Mouse (Mus musculus): ENCODE results near the gene Hc. TPM values are rescaled to one million over a fixed set of nuclear protein-coding genes. Genes with fewer than 3 reads are reported as not detected.

The Hc gene
- total RNA-seq (2023) = 1 to 10 TPM in 1 of 2 experiments, under 1 TPM in 1; 0.99 to 1.3 TPM

GRCm38 (mm10) chr2:35061338-35061737, at the start of gene Hc:
Gene Hc, minus strand, starts transcription at chr2:35061438.

DNA sequence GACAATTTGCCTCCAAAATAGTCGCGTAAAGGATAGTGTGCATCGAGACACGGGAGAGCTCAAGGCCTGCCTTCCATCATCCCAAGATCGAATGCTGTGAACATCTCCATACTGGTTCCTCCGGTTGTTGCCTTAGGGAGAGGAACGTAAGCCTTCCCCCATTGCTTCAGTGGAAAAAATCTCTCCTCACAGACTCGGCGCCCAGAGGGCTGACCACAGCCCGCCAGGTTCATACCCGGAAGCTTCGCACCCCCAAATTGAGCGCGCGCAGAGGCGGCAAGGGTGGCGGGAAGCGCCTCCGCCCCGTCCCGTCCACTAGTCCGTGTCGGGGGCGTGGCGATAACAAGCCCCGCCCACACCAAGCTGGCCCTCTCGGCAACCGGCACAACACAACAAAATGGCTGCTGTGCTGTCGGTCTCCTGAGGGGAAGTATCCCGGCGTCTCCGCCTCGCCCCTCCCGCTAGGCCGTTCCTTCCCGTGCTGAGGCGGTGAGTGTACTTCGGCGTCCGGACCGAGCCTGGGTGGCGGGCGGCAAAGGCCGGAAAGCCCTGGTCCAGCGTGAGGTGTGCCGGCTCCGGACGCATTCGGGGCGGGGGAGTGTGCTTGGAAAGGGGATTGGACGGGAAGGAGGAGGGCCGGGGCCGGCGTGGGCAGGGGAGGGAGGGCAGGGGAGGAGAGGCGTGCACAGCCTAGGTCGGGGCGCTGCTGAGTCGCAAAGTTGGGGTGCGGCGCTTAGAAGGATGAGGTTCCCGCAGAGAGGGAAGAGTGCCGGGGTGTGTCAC, 48.1 kb upstream of the Hc start, which contains the start of gene Cntrl:
TSS of gene Cntrl (plus strand) at position 352 of the 783 bp plus-strand sequence.

GRCm38 (mm10) chr2:35101443-35101842, 40.2 kb upstream of the Hc start, which contains the start of gene AI182371:
Gene AI182371, minus strand, starts transcription at chr2:35101543.

GRCm38 (mm10) chr2:34961481-34962036, 99.7 kb downstream of the Hc start, which contains the start of gene Traf1:
Gene Traf1, minus strand, starts transcription at chr2:34961772.

Other genes with a start within 250 kb of the Hc start
- gene Fbxw2, start 235.1 kb downstream of the Hc start, total RNA-seq (2023) = 10 to 100 TPM; 91.8 to 97.4 TPM
- gene Gm34653, start 228.4 kb downstream of the Hc start, total RNA-seq (2023) = under 1 TPM in 1 of 2 experiments, not detected in 1; 0.22 TPM
- gene Cutal, start 187.0 kb downstream of the Hc start, total RNA-seq (2023) = not detected
- 10 to 100 TPM; 19.0 to 19.9 TPM for gene Psmd5, start 186.5 kb downstream of the Hc start, total RNA-seq (2023)
- gene Phf19, start 147.4 kb downstream of the Hc start, total RNA-seq (2023) = 10 to 100 TPM; 11.1 to 14.2 TPM
- 1 to 10 TPM; 5.0 to 6.4 TPM for gene Traf1, start 99.7 kb downstream of the Hc start, total RNA-seq (2023)
- gene AI182371, start 40.1 kb upstream of the Hc start, total RNA-seq (2023) = under 1 TPM; 0.29 to 0.51 TPM
- 10 to 100 TPM; 77.7 to 77.9 TPM for gene Cntrl, start 48.1 kb upstream of the Hc start, total RNA-seq (2023)
- 100 to 1,000 TPM; 146 to 164 TPM for gene Rab14, start 139.7 kb upstream of the Hc start, total RNA-seq (2023)
- 100 to 1,000 TPM; 197 to 230 TPM for gene Gsn, start 194.9 kb upstream of the Hc start, total RNA-seq (2023)